Mouse (Mus musculus): ENCODE measurements around the gene Doc2g.

Gene Doc2g

DNA sequence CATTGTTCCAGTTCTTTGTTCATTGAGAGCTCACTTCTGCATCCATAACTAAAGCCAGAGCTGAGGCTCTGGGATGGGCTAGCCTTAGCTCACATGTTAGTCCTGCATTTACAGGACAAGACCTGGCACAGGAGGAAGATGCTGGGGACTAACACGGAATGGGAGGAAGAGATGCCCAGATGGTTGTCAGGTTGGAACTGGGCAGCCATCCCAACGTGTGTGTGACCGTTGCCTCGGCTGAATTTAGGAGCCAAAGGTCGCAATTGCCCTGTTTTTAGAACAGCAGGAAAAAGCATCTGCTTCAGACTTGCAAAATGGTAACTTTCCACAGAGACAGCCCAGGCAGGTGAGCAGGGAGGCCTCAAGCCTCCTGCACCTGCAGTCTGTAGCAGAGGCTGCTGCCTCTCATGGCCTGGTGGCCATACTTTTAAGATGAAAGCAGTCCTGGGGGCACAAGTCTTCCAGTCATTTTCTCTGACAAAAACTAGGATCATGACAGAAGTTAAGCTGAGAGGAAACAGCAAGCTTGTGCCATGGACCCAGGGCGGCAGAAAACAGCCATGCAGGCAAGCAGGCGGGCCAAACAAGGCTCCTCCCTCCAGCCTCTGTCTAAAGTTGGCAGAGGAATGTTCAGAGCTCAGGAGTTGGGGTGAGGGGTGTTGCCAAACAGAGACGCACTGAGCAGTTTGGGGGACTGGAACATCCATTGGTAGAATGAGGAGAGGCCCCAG is 52.3 kb downstream of the Doc2g start:
- DNase-seq, result no peak

DNA sequence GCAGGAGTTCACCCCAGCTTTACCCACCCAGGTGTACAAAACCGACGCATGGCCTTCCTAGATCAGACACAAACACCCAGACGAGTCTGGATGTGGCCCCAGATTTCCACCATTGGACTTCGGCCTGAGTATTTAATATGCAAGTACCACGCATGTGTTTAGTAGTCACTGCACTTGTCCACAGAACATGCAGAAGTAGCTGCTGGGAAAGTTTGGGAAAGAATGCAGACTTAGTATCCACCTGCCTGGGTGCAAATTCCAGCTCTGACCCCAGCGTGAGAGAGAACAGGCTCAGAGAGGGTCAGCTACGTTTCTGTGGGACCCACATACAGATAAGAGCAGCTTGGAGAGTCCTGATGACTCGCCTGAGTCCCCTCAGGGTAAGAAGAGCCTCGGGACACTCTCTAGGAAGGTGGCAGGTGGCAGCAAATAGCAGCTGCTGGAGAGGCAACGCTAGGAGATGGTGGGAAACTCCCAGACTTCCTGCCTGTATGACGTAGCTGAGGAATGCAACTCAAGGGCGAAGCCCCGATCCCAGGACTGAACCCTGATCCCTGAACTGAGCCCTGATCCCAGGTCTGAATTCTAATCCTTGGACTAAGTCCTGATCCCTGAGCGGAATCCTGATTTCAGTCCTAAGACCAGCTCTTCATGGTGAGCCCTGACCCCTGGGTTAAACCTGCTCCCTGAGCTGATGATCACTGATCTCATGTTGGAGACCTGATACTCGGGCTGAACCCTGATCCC is 53.0 kb downstream of the Doc2g start:
- DNase-seq, result no peak

Measured in embryo, embryonic 11 days (tissue).